In genomic region chr11:101894204-101894603, GRCm38 (mm10) we compare ENCODE assay signal across 10 mouse cellular contexts. TPM values are rescaled to one million over a fixed set of nuclear protein-coding genes. Genes with fewer than 3 reads are reported as not detected.
DNase-seq lines count a peak whose midpoint lies in the region; ATAC-seq lines count a peak whose summit lies in the region.
"Had no signal": no experiment of that assay in that cellular context is flagged by ENCODE, and none has a peak within 500 bp of the region (broad histone marks: within the 10 kb centered on the region; RNA-seq: fewer than 3 reads in every experiment).

TSS of gene Meox1 (minus strand) at chr11:101894374.

- ATAC-seq in lung, embryonic 16.5 days (ENCODE audit: low read depth), result peak; percentile 50
- no peak for ATAC-seq in intestine, embryonic 14.5 days (replicated peaks; ENCODE audit: low FRiP score, low TSS enrichment, low read depth)
- no peak for ATAC-seq in stomach, embryonic 15.5 days (ENCODE audit: insufficient read depth, low FRiP score, low read depth)
- ATAC-seq: Patski had no signal

- H3K4me2 ChIP-seq in lung, embryonic 16.5 days (ENCODE audit: low read depth, low read length), result peak within 1 kb of the TSS; percentile 43
- H3K4me2 ChIP-seq in intestine, embryonic 14.5 days (ENCODE audit: low read length), result peak within 1 kb of the TSS; percentile 33
- H3K4me2 ChIP-seq in stomach, embryonic 15.5 days, result peak within 1 kb of the TSS; percentile 26
- H3K4me2 ChIP-seq: liver, embryonic 15.5 days had no signal

- H3K4me3 ChIP-seq in lung, embryonic 16.5 days (ENCODE audit: low read length), result peak within 1 kb of the TSS; percentile 26
- no peak within 1 kb of the TSS for H3K4me3 ChIP-seq in intestine, embryonic 14.5 days (ENCODE audit: low read depth, low read length)
- no peak within 1 kb of the TSS for H3K4me3 ChIP-seq in stomach, embryonic 15.5 days (replicated peaks)
- H3K4me3 ChIP-seq: liver, embryonic 15.5 days had no signal

- peaks cover 31% of the 10 kb centered on the region for H3K4me1 ChIP-seq in lung, embryonic 16.5 days (replicated peaks; ENCODE audit: control insufficient read depth, insufficient read depth, low read length)
- peaks cover 36% of the 10 kb centered on the region for H3K4me1 ChIP-seq in intestine, embryonic 14.5 days (replicated peaks; ENCODE audit: control insufficient read depth, insufficient read depth, low read length)
- H3K4me1 ChIP-seq in stomach, embryonic 15.5 days, result peaks cover 35% of the 10 kb centered on the region
- H3K4me1 ChIP-seq: liver, embryonic 15.5 days had no signal

- H3K9ac ChIP-seq in lung, embryonic 16.5 days (ENCODE audit: low read length), result peak within 1 kb of the TSS; percentile 48
- H3K9ac ChIP-seq in intestine, embryonic 14.5 days (ENCODE audit: low read length), result no peak within 1 kb of the TSS
- H3K9ac ChIP-seq in stomach, embryonic 15.5 days, result no peak within 1 kb of the TSS
- H3K9ac ChIP-seq: liver, embryonic 15.5 days had no signal

- WGBS in lung, embryonic 16.5 days, result 15% methylated on average over 11 of the region's 11 CpGs
- 11% methylated on average over 11 of the region's 11 CpGs for WGBS in intestine, embryonic 14.5 days
- 11% methylated on average over 11 of the region's 11 CpGs for WGBS in stomach, embryonic 15.5 days

- H3K9me3 ChIP-seq in lung, embryonic 16.5 days (ENCODE audit: control insufficient read depth, low read length), result no peaks in the 10 kb centered on the region
- no peaks in the 10 kb centered on the region for H3K9me3 ChIP-seq in intestine, embryonic 14.5 days (ENCODE audit: control insufficient read depth, low read length)
- no peaks in the 10 kb centered on the region for H3K9me3 ChIP-seq in stomach, embryonic 15.5 days
- H3K9me3 ChIP-seq: liver, embryonic 15.5 days had no signal

- no peaks in the 10 kb centered on the region for H3K36me3 ChIP-seq in lung, embryonic 16.5 days (ENCODE audit: control insufficient read depth, insufficient read depth, low read length)
- H3K36me3 ChIP-seq in intestine, embryonic 14.5 days (ENCODE audit: control insufficient read depth, insufficient read depth, low read length), result no peaks in the 10 kb centered on the region
- H3K36me3 ChIP-seq in stomach, embryonic 15.5 days, result no peaks in the 10 kb centered on the region
- H3K36me3 ChIP-seq: liver, embryonic 15.5 days had no signal

- H3K27ac ChIP-seq in lung, embryonic 16.5 days (ENCODE audit: low read length), result peak within 1 kb of the TSS; percentile 60
- no peak within 1 kb of the TSS for H3K27ac ChIP-seq in intestine, embryonic 14.5 days (ENCODE audit: low read depth)
- H3K27ac ChIP-seq in stomach, embryonic 15.5 days, result no peak within 1 kb of the TSS
- H3K27ac ChIP-seq: liver, embryonic 15.5 days had no signal

- DNase-seq in adrenal gland, postnatal 10 days, result no peak
- DNase-seq in adrenal gland, adult (ENCODE audit: inconsistent age in 2 of 2, low spot score in 1 of 2), result no peak
- no peak for DNase-seq in lung, postnatal 14 days
- no peak for DNase-seq in intestine, embryonic 14.5 days (ENCODE audit: low spot score)
- DNase-seq in layer of hippocampus, postnatal 14 days (ENCODE audit: low spot score in 2 of 2), result no peak
- no peak for DNase-seq in layer of hippocampus, adult 8-10 months (ENCODE audit: low spot score in 2 of 2)

- no peaks in the 10 kb centered on the region; the same call in 1 of the 2 replicates for H3K27me3 ChIP-seq in lung, embryonic 16.5 days (ENCODE audit: control insufficient read depth, insufficient read depth, low read depth, low read length)
- H3K27me3 ChIP-seq in intestine, embryonic 14.5 days (replicated peaks; ENCODE audit: control insufficient read depth, insufficient read depth, low read length), result 0 out of 2 replicates have a peak, but pooled peaks cover 2% of the 10 kb centered on the region
- H3K27me3 ChIP-seq in stomach, embryonic 15.5 days (replicated peaks), result 0 out of 2 replicates have a peak, but pooled peaks cover 18% of the 10 kb centered on the region

RNA-seq across cellular contexts. Expression of gene Meox1, which starts in this region (rescaled TPM):
- 10 to 100 TPM; 10.1 to 11.0 TPM for total RNA-seq in adrenal gland, postnatal 10 days (2021)
- polyA plus RNA-seq in lung, embryonic 16.5 days (2015; fragmentation: Nextera tagmentation; extraction: Ambion mirVana), result 11.7 and 12.4 TPM in 2 replicates
- 3.3 and 4.0 TPM in 2 replicates for polyA plus RNA-seq in intestine, embryonic 14.5 days (2014; fragmentation: Nextera tagmentation; extraction: Ambion mirVana)
- polyA plus RNA-seq in stomach, embryonic 15.5 days (2015; fragmentation: Nextera tagmentation; extraction: Ambion mirVana), result 5.0 and 5.3 TPM in 2 replicates
- 1 to 10 TPM; 1.9 to 2.0 TPM for total RNA-seq in layer of hippocampus, postnatal 14 days (2021)
- 1 to 10 TPM in 1 of 4 experiments, under 1 TPM in 3; 0.86 to 1.1 (median 0.87) TPM for total RNA-seq in layer of hippocampus, adult 8-10 months (2022)
